Mouse (Mus musculus): Measurements from ENCODE around the gene Aaed1.

- TF ChIP-seq EP300 (optimal IDR thresholded peaks at IDR 0.05) (no peak), CTCF (IDR thresholded peaks at IDR 0.05; ENCODE audit: low read depth) (no peak)
Measured at GRCm38 (mm10) chr13:64240626-64241025, 71.9 kb downstream of the Aaed1 start.
